Mouse (Mus musculus) gastrocnemius, postnatal 25 days (tissue): ENCODE measurements around the gene Tnfsf10. TPM values are rescaled to one million over a fixed set of nuclear protein-coding genes. Genes with fewer than 3 reads are reported as not detected.

Source experiments
- DNase-seq: peaks from one replicate; pipeline ENCODE4 v3.0.0; 2022
- total RNA-seq, 2 experiments: library from RNA; stranded (reverse); gene quantifications; 1 replicate in 1 of 2; 2 replicates in 1 of 2; pipeline ENCODE4 v1.2.3; 2021

The Tnfsf10 gene
- total RNA-seq, 2 experiments from 2014 or later = 3.0 to 3.9 TPM

DNA sequence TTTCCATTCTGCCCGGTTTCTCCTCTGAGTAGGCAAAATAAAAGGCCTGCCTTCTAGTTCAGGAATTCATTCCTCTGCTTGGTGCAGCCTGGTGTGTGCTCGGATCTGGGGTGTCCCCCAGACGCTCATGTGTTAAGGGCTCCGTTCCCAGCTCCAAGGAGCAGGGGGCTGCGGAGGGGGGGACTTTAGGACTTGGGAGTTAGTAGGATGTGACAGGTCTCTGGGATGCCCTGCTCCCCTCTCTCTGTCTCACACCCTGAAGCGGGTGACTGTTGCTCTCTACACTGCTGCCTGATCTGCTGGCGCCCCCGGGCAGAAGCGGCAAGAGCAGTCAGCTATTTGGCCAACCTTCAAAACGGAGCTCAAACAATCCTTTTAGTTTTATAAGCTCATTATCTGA is 10.0 kb upstream of the Tnfsf10 start:
- DNase-seq = no peak

- peak; percentile 45 for DNase-seq
These were observed 5.9 kb upstream of the Tnfsf10 start for GRCm38 (mm10) chr3:27310973-27311372.

DNA sequence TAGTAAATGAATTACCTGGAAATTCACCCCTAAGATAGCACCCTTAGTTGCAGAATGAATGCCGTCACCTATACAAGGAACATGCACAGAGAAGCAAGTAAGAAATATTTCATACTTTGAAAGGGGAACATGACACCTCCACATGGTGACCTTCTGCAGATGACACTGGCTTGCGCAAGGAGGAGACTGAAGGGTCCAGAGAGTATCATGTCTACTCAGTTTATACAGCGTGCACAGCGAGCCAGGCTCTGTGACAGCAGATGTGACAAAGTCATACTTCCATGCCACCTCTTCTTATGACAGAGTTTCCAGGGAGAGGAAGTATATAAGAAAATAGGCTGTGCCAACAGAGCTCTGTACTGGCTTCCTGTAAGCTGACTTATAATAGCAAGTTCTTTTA is 5.4 kb upstream of the Tnfsf10 start:
- no peak for DNase-seq

GRCm38 (mm10) chr3:27314506-27315164 is 2.2 kb upstream of the Tnfsf10 start:
- no peak for DNase-seq

DNA sequence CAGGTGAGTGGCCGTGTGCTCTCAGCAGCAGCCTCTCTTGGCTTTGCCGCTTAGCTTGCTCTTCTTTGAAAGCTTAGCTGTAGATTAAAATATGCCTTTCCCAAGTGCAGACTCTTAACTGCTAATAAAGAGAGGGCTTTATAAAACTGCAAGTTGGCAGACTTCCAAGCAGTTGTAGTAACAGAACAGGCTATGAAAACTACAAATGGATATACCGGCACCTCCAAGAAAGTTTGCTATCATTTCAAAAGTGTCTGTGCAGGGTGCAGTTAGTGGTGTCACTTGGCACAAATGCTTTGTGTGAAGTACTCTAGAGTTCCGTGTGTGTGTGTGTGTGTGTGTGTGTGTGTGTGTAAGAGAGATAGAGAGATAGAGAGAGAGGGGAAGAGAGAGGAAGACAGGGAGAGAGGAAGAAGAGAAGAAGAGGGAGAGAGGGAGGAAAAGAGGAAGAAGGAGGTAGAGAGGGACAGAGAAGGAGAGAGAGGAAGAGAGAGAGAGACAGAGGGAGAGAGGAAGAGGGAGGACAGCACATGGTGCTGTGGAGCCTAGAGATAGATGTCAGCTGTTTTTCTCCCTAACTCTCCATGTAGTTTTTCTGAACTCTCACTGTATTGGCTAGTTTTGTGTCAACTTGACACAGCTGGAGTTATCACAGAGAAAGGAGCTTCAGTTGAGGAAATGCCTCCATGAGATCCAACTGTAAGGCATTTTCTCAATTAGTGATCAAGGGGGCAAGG is 628 bp downstream of the Tnfsf10 start:
- DNase-seq = no peak

DNA sequence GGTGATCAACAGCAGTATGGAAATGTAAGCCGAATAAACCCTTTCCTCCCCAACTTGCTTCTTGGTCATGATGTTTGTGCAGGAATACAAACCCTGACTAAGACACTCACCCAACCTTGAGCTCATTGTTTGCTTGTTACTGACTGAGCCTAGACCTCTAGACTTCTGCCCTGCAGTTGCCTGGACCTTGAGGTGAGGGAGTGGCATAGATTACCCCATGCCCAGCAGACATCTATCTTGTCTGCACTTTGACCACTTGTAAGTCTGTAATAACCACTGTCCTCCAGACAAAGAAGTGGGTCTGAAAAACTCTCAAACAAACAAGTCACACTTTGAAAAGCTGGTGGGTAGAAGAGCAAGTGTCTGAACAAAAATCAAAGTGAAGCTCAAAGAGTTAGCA is 2.8 kb downstream of the Tnfsf10 start:
- DNase-seq = no peak

- no peak for DNase-seq
These were observed 4.0 kb downstream of the Tnfsf10 start for GRCm38 (mm10) chr3:27320613-27321495.

DNA sequence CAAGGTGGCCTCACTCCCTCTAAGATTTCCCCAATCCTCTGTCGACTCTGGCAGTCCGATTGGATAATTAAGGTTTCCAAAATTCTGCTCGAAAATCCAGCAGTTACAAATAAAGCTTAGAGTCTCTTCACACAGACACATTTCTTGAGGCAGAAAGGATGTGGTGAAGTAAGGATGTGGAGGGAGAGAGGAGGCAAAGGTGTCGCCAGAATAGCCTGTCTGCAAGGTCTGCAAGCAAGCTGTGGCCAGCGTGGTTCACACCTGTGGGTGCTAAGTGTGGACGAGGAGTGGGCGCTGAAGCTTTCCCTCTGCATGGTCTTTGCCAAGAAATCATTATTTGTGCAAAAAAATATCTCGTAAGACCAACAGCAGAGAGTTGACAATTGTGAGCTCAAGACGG is 5.8 kb downstream of the Tnfsf10 start:
- no peak for DNase-seq

GRCm38 (mm10) chr3:27323551-27323950 is 6.7 kb downstream of the Tnfsf10 start:
- no peak for DNase-seq

- DNase-seq = no peak
These were observed 9.9 kb downstream of the Tnfsf10 start for GRCm38 (mm10) chr3:27326633-27327191.

- DNase-seq = no peak
These were observed 13.9 kb downstream of the Tnfsf10 start for GRCm38 (mm10) chr3:27330706-27331105.

DNA sequence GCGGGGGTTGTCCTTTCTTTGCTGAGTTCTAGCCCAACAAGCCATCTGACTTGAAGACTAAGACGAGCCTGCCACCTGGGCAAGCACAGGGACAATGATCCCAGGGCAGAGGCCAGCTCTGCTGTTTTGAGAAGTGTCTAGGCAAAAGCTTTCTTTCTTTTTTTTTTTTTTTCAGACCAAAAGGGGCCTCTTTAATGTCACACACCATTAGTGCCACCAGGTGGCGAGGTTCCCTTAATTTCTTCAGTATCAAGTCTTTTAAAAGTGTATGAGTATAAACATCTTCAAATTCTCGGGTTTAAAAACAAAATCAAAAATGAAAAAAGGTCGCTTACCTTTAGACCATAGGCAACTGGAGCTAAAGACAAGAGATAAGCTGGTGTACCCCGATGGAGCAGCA is 21.6 kb downstream of the Tnfsf10 start:
- no peak for DNase-seq

GRCm38 (mm10) chr3:27338887-27339286 is 22.1 kb downstream of the Tnfsf10 start:
- no peak for DNase-seq

DNA sequence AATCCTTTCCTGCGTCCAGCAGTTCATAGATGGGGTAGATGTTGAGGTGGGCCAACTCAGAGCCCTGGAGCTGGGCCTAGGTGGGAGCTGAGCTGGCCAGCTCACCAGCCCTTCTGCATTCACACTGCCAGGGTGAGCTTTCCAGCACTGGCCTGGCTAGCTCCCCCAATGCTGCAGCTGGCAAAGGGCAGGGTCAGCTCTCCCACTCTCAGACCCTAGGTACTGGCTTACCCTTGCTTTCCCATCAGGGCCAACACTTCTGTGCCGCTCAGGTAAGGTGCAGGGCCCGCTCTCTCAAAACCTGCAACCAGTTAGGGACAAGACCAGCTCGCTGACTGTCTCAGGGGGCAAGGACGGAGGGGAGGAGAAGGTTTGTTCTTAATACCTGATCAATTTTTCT is 23.9 kb downstream of the Tnfsf10 start:
- DNase-seq = no peak

GRCm38 (mm10) chr3:27342462-27342861 is 25.6 kb downstream of the Tnfsf10 start:
- no peak for DNase-seq

GRCm38 (mm10) chr3:27345526-27345925 is 28.7 kb downstream of the Tnfsf10 start:
- peak; percentile 35 for DNase-seq

- no peak for DNase-seq
These were observed 31.6 kb downstream of the Tnfsf10 start for GRCm38 (mm10) chr3:27348462-27348861.

- DNase-seq = no peak
These were observed 34.3 kb downstream of the Tnfsf10 start for GRCm38 (mm10) chr3:27351105-27351504.

DNA sequence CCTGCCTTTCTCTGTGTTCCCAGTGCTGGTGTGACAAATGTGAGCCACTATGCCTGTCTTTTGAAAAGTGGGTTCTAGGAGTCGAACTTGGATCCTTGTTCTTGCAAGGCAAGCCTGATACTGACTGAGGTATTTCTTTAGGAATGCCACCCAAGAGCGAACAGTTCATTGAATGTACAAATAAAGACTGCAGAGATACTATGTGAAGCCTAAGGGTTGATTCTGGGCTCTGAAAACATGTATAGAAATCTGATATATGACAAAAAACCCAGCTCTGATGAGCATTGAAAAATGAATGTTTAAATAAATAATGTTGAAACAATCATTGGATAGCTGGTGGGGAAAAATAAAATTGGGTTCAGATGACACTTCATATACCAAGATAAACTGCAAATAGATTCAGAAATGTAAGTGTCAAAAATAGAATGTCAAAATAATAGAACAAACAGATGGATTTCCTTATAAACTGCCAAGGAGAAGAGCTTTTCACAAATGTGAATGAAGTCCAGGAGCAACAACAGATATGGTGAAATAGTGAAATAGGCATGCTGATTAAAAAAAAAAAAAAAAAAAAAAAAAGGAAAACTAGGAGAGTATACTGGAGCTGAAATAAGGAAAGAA is 42.4 kb downstream of the Tnfsf10 start:
- no peak for DNase-seq

GRCm38 (mm10) chr3:27370125-27370524 is 53.3 kb downstream of the Tnfsf10 start:
- DNase-seq = no peak

- no peak for DNase-seq
These were observed 53.9 kb downstream of the Tnfsf10 start for GRCm38 (mm10) chr3:27370582-27371275.

- DNase-seq = no peak
These were observed 54.4 kb downstream of the Tnfsf10 start, which contains the start of gene Ghsr for GRCm38 (mm10) chr3:27371276-27371621. Gene Ghsr, plus strand, starts transcription at chr3:27371351.
